Mouse (Mus musculus): ENCODE data around the gene Spg20. TPM values are rescaled to one million over a fixed set of nuclear protein-coding genes. Genes with fewer than 3 reads are reported as not detected.
A peak's percentile ranks its signal among the peaks of the same experiment; 100 is the strongest.

The Spg20 gene
- polyA plus RNA-seq, 1 experiment from 2014 or later: 49.6 TPM

GRCm38 (mm10) chr3:55148091-55148490, 36.2 kb downstream of the Spg20 start:
- DNase-seq (ENCODE audit: low spot score): peak; percentile 23
- no peak overlapping the region for H3K27ac ChIP-seq (ENCODE audit: low read depth, low read length)
- WGBS: 26% methylated on average over 3 of the region's 3 CpGs

GRCm38 (mm10) chr3:55151656-55152433, 39.9 kb downstream of the Spg20 start:
- H3K27ac ChIP-seq (ENCODE audit: low read depth, low read length): no peak overlapping the region
- H3K4me1 ChIP-seq (replicated peaks; ENCODE audit: control insufficient read depth, insufficient read depth, low read length): no peaks in the 10 kb centered on the region
- H3K4me2 ChIP-seq (replicated peaks; ENCODE audit: low read depth, low read length): no peak overlapping the region
- ATAC-seq (ENCODE audit: low FRiP score) (no peak), DNase-seq (ENCODE audit: low spot score) (peak; percentile 75)
- H3K9me3 ChIP-seq (ENCODE audit: control insufficient read depth, low read length): no peaks in the 10 kb centered on the region
- 44% methylated on average over 7 of the region's 7 CpGs for whole genome bisulfite sequencing
- no peaks in the 10 kb centered on the region for H3K36me3 ChIP-seq (ENCODE audit: control insufficient read depth, insufficient read depth, low read length)
- no peak overlapping the region for H3K4me3 ChIP-seq (ENCODE audit: low read depth, low read length)
- H3K27me3 ChIP-seq (ENCODE audit: control insufficient read depth, insufficient read depth, low read length): no peaks in the 10 kb centered on the region
- no peak overlapping the region for H3K9ac ChIP-seq (ENCODE audit: low read depth, low read length)

More at GRCm38 (mm10) chr3:55148091-55148490, 36.2 kb downstream of the Spg20 start:
- Histone ChIP-seq H3K4me2 (replicated peaks; ENCODE audit: low read depth, low read length) (no peak overlapping the region), H3K4me3 (ENCODE audit: low read depth, low read length) (no peak overlapping the region), H3K36me3 (ENCODE audit: control insufficient read depth, insufficient read depth, low read length) (no peaks in the 10 kb centered on the region), H3K4me1 (replicated peaks; ENCODE audit: control insufficient read depth, insufficient read depth, low read length) (no peaks in the 10 kb centered on the region), H3K9me3 (ENCODE audit: control insufficient read depth, low read length) (no peaks in the 10 kb centered on the region), H3K27me3 (ENCODE audit: control insufficient read depth, insufficient read depth, low read length) (no peaks in the 10 kb centered on the region), H3K9ac (ENCODE audit: low read depth, low read length) (no peak overlapping the region)
- no peak for ATAC-seq (ENCODE audit: low FRiP score)

- Histone ChIP-seq H3K4me3 (ENCODE audit: low read depth, low read length) (no peak overlapping the region), H3K4me1 (replicated peaks; ENCODE audit: control insufficient read depth, insufficient read depth, low read length) (no peaks in the 10 kb centered on the region), H3K9me3 (ENCODE audit: control insufficient read depth, low read length) (no peaks in the 10 kb centered on the region), H3K4me2 (replicated peaks; ENCODE audit: low read depth, low read length) (no peak overlapping the region), H3K9ac (ENCODE audit: low read depth, low read length) (no peak overlapping the region), H3K27me3 (ENCODE audit: control insufficient read depth, insufficient read depth, low read length) (no peaks in the 10 kb centered on the region), H3K36me3 (ENCODE audit: control insufficient read depth, insufficient read depth, low read length) (no peaks in the 10 kb centered on the region), H3K27ac (ENCODE audit: low read depth, low read length) (no peak overlapping the region)
- ATAC-seq (ENCODE audit: low FRiP score) (no peak), DNase-seq (ENCODE audit: low spot score) (peak; percentile 51)
- WGBS: 70% methylated on average over 6 of the region's 6 CpGs
Measured at GRCm38 (mm10) chr3:55152673-55153334, 40.9 kb downstream of the Spg20 start.

DNA sequence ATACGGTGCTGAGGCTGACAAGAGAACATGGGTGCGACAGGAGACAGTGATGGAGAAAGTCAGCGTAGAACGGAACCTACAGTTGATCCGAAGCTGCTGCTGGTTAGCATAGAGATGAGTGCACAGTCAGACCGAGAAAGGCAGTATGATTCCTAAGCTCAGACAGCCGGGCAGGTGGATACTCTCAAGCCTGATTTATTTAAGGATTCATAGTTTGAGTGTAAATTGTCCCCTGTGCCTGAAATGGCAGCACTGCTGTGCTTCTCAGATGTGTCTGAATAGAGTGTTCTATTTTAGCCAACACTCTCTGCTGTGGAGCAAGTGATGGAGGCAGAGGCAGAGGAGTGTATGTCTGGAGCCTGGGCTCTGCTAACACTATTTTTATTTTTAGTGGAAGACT, 42.3 kb downstream of the Spg20 start:
- WGBS: 91% methylated on average over 7 of the region's 7 CpGs
- H3K4me2 ChIP-seq (replicated peaks; ENCODE audit: low read depth, low read length): no peak overlapping the region
- no peaks in the 10 kb centered on the region for H3K36me3 ChIP-seq (ENCODE audit: control insufficient read depth, insufficient read depth, low read length)
- H3K4me1 ChIP-seq (replicated peaks; ENCODE audit: control insufficient read depth, insufficient read depth, low read length): no peaks in the 10 kb centered on the region
- H3K9me3 ChIP-seq (ENCODE audit: control insufficient read depth, low read length): no peaks in the 10 kb centered on the region
- DNase-seq (ENCODE audit: low spot score): no peak
- ATAC-seq (ENCODE audit: low FRiP score): no peak
- no peak overlapping the region for H3K9ac ChIP-seq (ENCODE audit: low read depth, low read length)
- no peaks in the 10 kb centered on the region for H3K27me3 ChIP-seq (ENCODE audit: control insufficient read depth, insufficient read depth, low read length)
- no peak overlapping the region for H3K27ac ChIP-seq (ENCODE audit: low read depth, low read length)
- no peak overlapping the region for H3K4me3 ChIP-seq (ENCODE audit: low read depth, low read length)

DNA sequence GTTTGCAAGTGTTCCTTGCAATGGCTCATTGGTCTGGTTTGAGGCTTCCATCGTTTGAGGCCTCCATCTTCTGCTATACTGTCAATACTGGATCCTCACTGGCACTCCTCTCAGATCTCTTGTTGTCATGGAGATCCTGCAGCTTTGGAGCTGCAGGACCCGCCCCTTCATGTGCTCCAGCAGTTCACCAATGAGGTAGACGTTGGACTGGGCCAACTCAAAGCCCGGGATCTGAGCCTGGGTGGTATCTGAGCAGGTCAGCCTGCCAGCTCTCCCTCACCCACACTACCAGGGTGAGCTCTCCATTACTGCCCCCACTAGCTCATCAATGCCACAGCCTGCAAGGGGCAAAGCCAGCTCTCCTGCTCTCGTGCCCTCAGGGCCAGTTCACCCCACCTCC, 45.5 kb downstream of the Spg20 start:
- Histone ChIP-seq H3K9ac (ENCODE audit: low read depth, low read length) (no peak overlapping the region), H3K27me3 (ENCODE audit: control insufficient read depth, insufficient read depth, low read length) (no peaks in the 10 kb centered on the region), H3K4me1 (replicated peaks; ENCODE audit: control insufficient read depth, insufficient read depth, low read length) (no peaks in the 10 kb centered on the region), H3K4me3 (ENCODE audit: low read depth, low read length) (no peak overlapping the region), H3K27ac (ENCODE audit: low read depth, low read length) (no peak overlapping the region), H3K4me2 (replicated peaks; ENCODE audit: low read depth, low read length) (no peak overlapping the region), H3K9me3 (ENCODE audit: control insufficient read depth, low read length) (no peaks in the 10 kb centered on the region), H3K36me3 (ENCODE audit: control insufficient read depth, insufficient read depth, low read length) (no peaks in the 10 kb centered on the region)
- DNase-seq (ENCODE audit: low spot score) (no peak), ATAC-seq (ENCODE audit: low FRiP score) (no peak; the same call in 1 of the 2 replicates)
- 62% methylated on average over 5 of the region's 5 CpGs for WGBS

- 46% methylated on average over 7 of the region's 7 CpGs for WGBS
- no peak overlapping the region for H3K9ac ChIP-seq (ENCODE audit: low read depth, low read length)
- H3K36me3 ChIP-seq (ENCODE audit: control insufficient read depth, insufficient read depth, low read length): no peaks in the 10 kb centered on the region
- ATAC-seq (ENCODE audit: low FRiP score): peak; percentile 56; the same call in 1 of the 2 replicates
- no peak overlapping the region for H3K4me2 ChIP-seq (replicated peaks; ENCODE audit: low read depth, low read length)
- peak; percentile 25 for DNase-seq (ENCODE audit: low spot score)
- no peaks in the 10 kb centered on the region for H3K27me3 ChIP-seq (ENCODE audit: control insufficient read depth, insufficient read depth, low read length)
- no peaks in the 10 kb centered on the region for H3K9me3 ChIP-seq (ENCODE audit: control insufficient read depth, low read length)
- H3K4me1 ChIP-seq (replicated peaks; ENCODE audit: control insufficient read depth, insufficient read depth, low read length): no peaks in the 10 kb centered on the region
- H3K4me3 ChIP-seq (ENCODE audit: low read depth, low read length): no peak overlapping the region
- H3K27ac ChIP-seq (ENCODE audit: low read depth, low read length): no peak overlapping the region
Measured at GRCm38 (mm10) chr3:55161144-55161543, 49.2 kb downstream of the Spg20 start.

DNA sequence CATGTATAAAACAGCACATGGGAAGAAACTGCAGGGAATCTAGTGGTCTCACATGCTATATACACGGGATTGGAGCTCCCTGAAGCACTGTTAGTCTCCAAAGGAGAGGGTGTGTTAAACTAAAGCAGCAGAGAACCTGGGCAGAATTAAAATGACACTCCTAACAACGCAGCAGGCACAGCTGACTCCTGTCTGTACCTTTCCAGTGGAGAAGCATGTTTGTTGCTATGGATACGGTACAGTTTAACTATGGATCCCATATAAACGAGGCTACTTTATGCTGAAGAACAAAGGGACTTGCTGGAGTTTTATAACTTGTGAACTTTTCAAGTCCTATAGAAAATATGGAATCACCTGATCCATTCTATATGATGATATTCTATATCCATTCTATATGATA, 51.6 kb downstream of the Spg20 start:
- 78% methylated on average over 4 of the region's 4 CpGs for WGBS
- no peak overlapping the region for H3K9ac ChIP-seq (ENCODE audit: low read depth, low read length)
- H3K4me1 ChIP-seq (replicated peaks; ENCODE audit: control insufficient read depth, insufficient read depth, low read length): no peaks in the 10 kb centered on the region
- no peaks in the 10 kb centered on the region for H3K36me3 ChIP-seq (ENCODE audit: control insufficient read depth, insufficient read depth, low read length)
- H3K9me3 ChIP-seq (ENCODE audit: control insufficient read depth, low read length): no peaks in the 10 kb centered on the region
- no peak overlapping the region for H3K4me3 ChIP-seq (ENCODE audit: low read depth, low read length)
- H3K27me3 ChIP-seq (ENCODE audit: control insufficient read depth, insufficient read depth, low read length): no peaks in the 10 kb centered on the region
- DNase-seq (ENCODE audit: low spot score) (no peak), ATAC-seq (ENCODE audit: low FRiP score) (no peak)
- no peak overlapping the region for H3K27ac ChIP-seq (ENCODE audit: low read depth, low read length)
- no peak overlapping the region for H3K4me2 ChIP-seq (replicated peaks; ENCODE audit: low read depth, low read length)

DNA sequence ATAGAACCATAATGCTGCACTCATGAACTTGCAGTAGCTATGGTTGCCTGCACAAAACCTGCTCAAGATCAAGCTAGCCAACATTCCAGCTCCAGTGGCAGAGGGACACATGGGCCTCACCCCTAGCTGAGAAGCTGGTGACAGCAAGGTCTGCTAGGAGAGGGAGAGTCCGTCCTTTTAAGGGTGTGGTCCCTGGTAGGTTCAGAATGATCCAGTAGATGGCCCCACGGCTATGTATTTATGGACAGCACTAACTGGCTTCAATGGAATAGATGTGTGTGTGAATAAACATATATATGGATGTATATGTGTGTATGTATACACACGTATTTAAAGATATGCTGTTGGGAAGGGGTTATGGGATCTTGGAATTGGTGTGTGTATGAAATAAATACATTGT, 60.6 kb downstream of the Spg20 start:
- Histone ChIP-seq H3K4me2 (replicated peaks; ENCODE audit: low read depth, low read length) (no peak overlapping the region), H3K27ac (ENCODE audit: low read depth, low read length) (no peak overlapping the region), H3K4me1 (replicated peaks; ENCODE audit: control insufficient read depth, insufficient read depth, low read length) (no peaks in the 10 kb centered on the region), H3K36me3 (ENCODE audit: control insufficient read depth, insufficient read depth, low read length) (no peaks in the 10 kb centered on the region), H3K9me3 (ENCODE audit: control insufficient read depth, low read length) (no peaks in the 10 kb centered on the region), H3K9ac (ENCODE audit: low read depth, low read length) (no peak overlapping the region), H3K4me3 (ENCODE audit: low read depth, low read length) (no peak overlapping the region), H3K27me3 (ENCODE audit: control insufficient read depth, insufficient read depth, low read length) (no peaks in the 10 kb centered on the region)
- no peak for DNase-seq (ENCODE audit: low spot score)
- ATAC-seq (ENCODE audit: low FRiP score): no peak
- WGBS: 72% methylated on average over 3 of the region's 3 CpGs

DNA sequence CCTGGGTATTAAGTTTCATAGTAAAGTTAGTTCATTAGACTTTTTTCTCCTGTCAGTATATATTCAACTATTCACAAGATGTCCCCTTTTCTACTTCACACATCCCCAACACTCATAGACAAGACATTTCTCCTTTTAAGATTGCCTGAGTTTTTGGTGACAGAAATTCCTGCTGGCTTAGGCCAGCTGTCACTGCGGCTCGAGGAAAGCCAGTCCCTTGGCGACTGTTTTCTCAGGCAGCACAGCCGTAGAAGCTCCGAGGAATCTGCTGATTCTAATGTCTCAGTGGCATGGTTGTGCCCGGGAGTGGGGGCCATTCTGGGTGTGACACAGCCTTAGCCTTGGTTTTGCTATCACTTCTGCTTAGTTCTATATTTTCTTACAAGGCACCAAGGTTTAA, 65.4 kb downstream of the Spg20 start:
- Histone ChIP-seq H3K9me3 (ENCODE audit: control insufficient read depth, low read length) (no peaks in the 10 kb centered on the region), H3K4me2 (replicated peaks; ENCODE audit: low read depth, low read length) (no peak overlapping the region), H3K27ac (ENCODE audit: low read depth, low read length) (no peak overlapping the region), H3K9ac (ENCODE audit: low read depth, low read length) (no peak overlapping the region), H3K4me3 (ENCODE audit: low read depth, low read length) (no peak overlapping the region), H3K36me3 (ENCODE audit: control insufficient read depth, insufficient read depth, low read length) (no peaks in the 10 kb centered on the region), H3K4me1 (replicated peaks; ENCODE audit: control insufficient read depth, insufficient read depth, low read length) (no peaks in the 10 kb centered on the region), H3K27me3 (ENCODE audit: control insufficient read depth, insufficient read depth, low read length) (no peaks in the 10 kb centered on the region)
- DNase-seq (ENCODE audit: low spot score) (no peak), ATAC-seq (ENCODE audit: low FRiP score) (no peak)
- 53% methylated on average over 6 of the region's 6 CpGs for WGBS

Measured in hindbrain, embryonic 11.5 days (tissue).